25 mouse cellular contexts compared by ENCODE assay signal in genomic region chr4:85939460-85939859, GRCm38 (mm10).
DNase-seq lines count a peak whose midpoint lies in the region; ATAC-seq and TF ChIP-seq lines count a peak whose summit lies in the region.
"Had no signal": no experiment of that assay in that cellular context is flagged by ENCODE, and none has a peak within 500 bp of the region (broad histone marks: within the 10 kb centered on the region; RNA-seq: fewer than 3 reads in every experiment).

No protein-coding gene starts in this region.

- peak; percentile 71; the same call in 1 of the 2 replicates for ATAC-seq in kidney, embryonic 16.5 days (ENCODE audit: low FRiP score, low TSS enrichment)
- ATAC-seq in lung, embryonic 15.5 days (ENCODE audit: borderline replicate concordance, extremely low read depth, low FRiP score, low TSS enrichment): no peak
- no peak for ATAC-seq in midbrain, embryonic 11.5 days (ENCODE audit: low FRiP score)
- no peak for ATAC-seq in midbrain, embryonic 14.5 days (ENCODE audit: low FRiP score, low TSS enrichment)
- ATAC-seq: activated CD4-positive, CD25-positive, alpha-beta regulatory T cell, adult 4 months; forebrain, embryonic 13.5 days; forebrain, embryonic 16.5 days had no signal

- no peaks in the 10 kb centered on the region for H3K27me3 ChIP-seq in kidney, adult 2 months (replicated peaks; ENCODE audit: control insufficient read depth, insufficient read depth, low read length)
- H3K27me3 ChIP-seq in kidney, embryonic 16.5 days (ENCODE audit: insufficient read depth, low read length): no peaks in the 10 kb centered on the region
- H3K27me3 ChIP-seq in lung, embryonic 15.5 days: no peaks in the 10 kb centered on the region
- no peaks in the 10 kb centered on the region for H3K27me3 ChIP-seq in midbrain, embryonic 11.5 days (ENCODE audit: control insufficient read depth, insufficient read depth, low read length)
- no peaks in the 10 kb centered on the region for H3K27me3 ChIP-seq in midbrain, embryonic 14.5 days (ENCODE audit: control insufficient read depth, insufficient read depth, low read length)
- H3K27me3 ChIP-seq: forebrain, embryonic 13.5 days; heart, embryonic 13.5 days had no signal

- no peak for TF ChIP-seq POLR2A in kidney, adult 2 months (IDR thresholded peaks at IDR 0.05; ENCODE audit: low read depth, low read length)
- TF ChIP-seq POLR2A in lung, adult 2 months (IDR thresholded peaks at IDR 0.05; ENCODE audit: borderline replicate concordance, extremely low read depth, low read depth, low read length): no peak

- H3K36me3 ChIP-seq in kidney, adult 2 months (ENCODE audit: control insufficient read depth, insufficient read depth, low read length): no peaks in the 10 kb centered on the region
- H3K36me3 ChIP-seq in kidney, embryonic 16.5 days (ENCODE audit: insufficient read depth, low read length): no peaks in the 10 kb centered on the region
- H3K36me3 ChIP-seq in lung, embryonic 15.5 days: no peaks in the 10 kb centered on the region
- H3K36me3 ChIP-seq in midbrain, embryonic 11.5 days (ENCODE audit: control insufficient read depth, insufficient read depth, low read length): no peaks in the 10 kb centered on the region
- H3K36me3 ChIP-seq in midbrain, embryonic 14.5 days (ENCODE audit: control insufficient read depth, insufficient read depth, low read length): no peaks in the 10 kb centered on the region
- H3K36me3 ChIP-seq: forebrain, embryonic 10.5 days; heart, embryonic 10.5 days; heart, embryonic 13.5 days had no signal

- no peaks in the 10 kb centered on the region for H3K9me3 ChIP-seq in kidney, embryonic 16.5 days (ENCODE audit: low read length)
- no peaks in the 10 kb centered on the region for H3K9me3 ChIP-seq in lung, embryonic 15.5 days
- no peaks in the 10 kb centered on the region for H3K9me3 ChIP-seq in midbrain, embryonic 11.5 days (ENCODE audit: control insufficient read depth, low read length)
- no peaks in the 10 kb centered on the region for H3K9me3 ChIP-seq in midbrain, embryonic 14.5 days (ENCODE audit: control insufficient read depth, low read length)
- H3K9me3 ChIP-seq: forebrain, embryonic 10.5 days; forebrain, embryonic 13.5 days; heart, embryonic 10.5 days; heart, embryonic 13.5 days had no signal

- 42% methylated on average over 5 of the region's 5 CpGs for WGBS in kidney, adult 2 months
- WGBS in kidney, embryonic 16.5 days: 65% methylated on average over 5 of the region's 5 CpGs
- 63% methylated on average over 5 of the region's 5 CpGs for WGBS in lung, embryonic 15.5 days
- 68% methylated on average over 5 of the region's 5 CpGs for WGBS in lung, adult 2 months
- WGBS in midbrain, embryonic 11.5 days: 90% methylated on average over 5 of the region's 5 CpGs
- WGBS in midbrain, embryonic 14.5 days: 89% methylated on average over 5 of the region's 5 CpGs

- H3K27ac ChIP-seq in kidney, adult 2 months (ENCODE audit: insufficient read depth, low read depth, low read length): no peak overlapping the region
- H3K27ac ChIP-seq in kidney, embryonic 16.5 days (ENCODE audit: low read length): 0 out of 2 replicates have a peak overlapping the region, but pooled peaks have one; percentile 7
- 0 out of 2 replicates have a peak overlapping the region, but pooled peaks have one; percentile 25 for H3K27ac ChIP-seq in lung, embryonic 15.5 days
- H3K27ac ChIP-seq in midbrain, embryonic 11.5 days (ENCODE audit: low read depth, low read length): no peak overlapping the region
- H3K27ac ChIP-seq in midbrain, embryonic 14.5 days (replicated peaks; ENCODE audit: low read depth, low read length): no peak overlapping the region
- H3K27ac ChIP-seq: forebrain, embryonic 10.5 days; forebrain, embryonic 13.5 days; heart, adult 2 months; heart, embryonic 10.5 days; heart, embryonic 13.5 days had no signal

- DNase-seq in kidney, adult 2 months: peak; percentile 34
- DNase-seq in kidney, adult 18-20 months: no peak
- DNase-seq in kidney, adult 11 months: no peak
- DNase-seq in lung, adult 2 months: no peak
- DNase-seq in midbrain, embryonic 11.5 days (ENCODE audit: low spot score, missing footprints): peak; percentile 2
- DNase-seq in midbrain, embryonic 14.5 days: no peak
- DNase-seq: adrenal gland, adult 8-10 months; adrenal gland, postnatal 25 days; cerebellum, adult 11-12 months; cerebellum, adult 8-10 months; cerebellum, postnatal 10 days; cerebellum, postnatal 36 days; gastrocnemius, postnatal 10 days; gastrocnemius, postnatal 36 days; heart, adult 2 months; heart, postnatal 14 days; heart, postnatal 4 days had no signal

- H3K4me1 ChIP-seq in kidney, adult 2 months (ENCODE audit: control insufficient read depth, insufficient read depth, low read length): no peaks in the 10 kb centered on the region
- H3K4me1 ChIP-seq in kidney, embryonic 16.5 days (ENCODE audit: insufficient read depth, low read length): 0 out of 2 replicates have a peak, but pooled peaks cover 5% of the 10 kb centered on the region
- H3K4me1 ChIP-seq in lung, embryonic 15.5 days: no peaks in the 10 kb centered on the region
- H3K4me1 ChIP-seq in lung, adult 2 months (ENCODE audit: control insufficient read depth, insufficient read depth, low read length): no peaks in the 10 kb centered on the region
- H3K4me1 ChIP-seq in midbrain, embryonic 11.5 days (ENCODE audit: control insufficient read depth, insufficient read depth, low read length): no peaks in the 10 kb centered on the region
- H3K4me1 ChIP-seq in midbrain, embryonic 14.5 days (ENCODE audit: control insufficient read depth, insufficient read depth, low read length): no peaks in the 10 kb centered on the region
- H3K4me1 ChIP-seq: forebrain, embryonic 13.5 days; heart, embryonic 10.5 days; heart, embryonic 13.5 days had no signal

- no peak overlapping the region for H3K4me3 ChIP-seq in kidney, adult 2 months (ENCODE audit: insufficient read depth, low read depth, low read length)
- no peak overlapping the region for H3K4me3 ChIP-seq in kidney, embryonic 16.5 days (ENCODE audit: low read length)
- no peak overlapping the region for H3K4me3 ChIP-seq in lung, embryonic 15.5 days
- H3K4me3 ChIP-seq in lung, adult 2 months (replicated peaks; ENCODE audit: extremely low read depth, low read depth, low read length): no peak overlapping the region
- H3K4me3 ChIP-seq in midbrain, embryonic 11.5 days (ENCODE audit: low read depth, low read length): no peak overlapping the region
- no peak overlapping the region for H3K4me3 ChIP-seq in midbrain, embryonic 14.5 days (replicated peaks; ENCODE audit: low read depth, low read length)
- H3K4me3 ChIP-seq: forebrain, embryonic 10.5 days; forebrain, embryonic 13.5 days; heart, adult 2 months; heart, embryonic 10.5 days; heart, embryonic 13.5 days had no signal

- no peak overlapping the region for H3K4me2 ChIP-seq in kidney, embryonic 16.5 days (replicated peaks; ENCODE audit: low read depth, low read length)
- H3K4me2 ChIP-seq in lung, embryonic 15.5 days: no peak overlapping the region
- H3K4me2 ChIP-seq in midbrain, embryonic 11.5 days: no peak overlapping the region
- no peak overlapping the region for H3K4me2 ChIP-seq in midbrain, embryonic 14.5 days (ENCODE audit: low read length)
- H3K4me2 ChIP-seq: forebrain, embryonic 13.5 days; heart, embryonic 13.5 days had no signal

- no peak overlapping the region for H3K9ac ChIP-seq in kidney, embryonic 16.5 days (replicated peaks; ENCODE audit: low read length)
- no peak overlapping the region for H3K9ac ChIP-seq in lung, embryonic 15.5 days
- no peak overlapping the region for H3K9ac ChIP-seq in midbrain, embryonic 11.5 days (ENCODE audit: low read length)
- no peak overlapping the region for H3K9ac ChIP-seq in midbrain, embryonic 14.5 days (replicated peaks; ENCODE audit: low read length)
- H3K9ac ChIP-seq: forebrain, embryonic 13.5 days; heart, embryonic 13.5 days had no signal

- no peak for TF ChIP-seq CTCF in kidney, adult 2 months (conservative IDR thresholded peaks at IDR 0.05; ENCODE audit: insufficient read depth, insufficient read length, low read depth, low read length)
- no peak for TF ChIP-seq CTCF in lung, adult 2 months (IDR thresholded peaks at IDR 0.05; ENCODE audit: insufficient read depth, low read length)

Comparison
In these comparisons a context has a peak if more than half of its experiments do, and no peak if none do; other contexts are left out.
1. DNase-seq: peak in kidney, adult 2 months (single experiment) and midbrain, embryonic 11.5 days (single experiment); none in kidney, adult 18-20 months (single experiment), kidney, adult 11 months (single experiment), lung, adult 2 months (single experiment) and midbrain, embryonic 14.5 days (single experiment).
2. H3K27ac ChIP-seq: peak in kidney, embryonic 16.5 days (single experiment) and lung, embryonic 15.5 days (single experiment); none in kidney, adult 2 months (single experiment), midbrain, embryonic 11.5 days (single experiment) and midbrain, embryonic 14.5 days (single experiment).